Mouse (Mus musculus) heart, postnatal 4 days (tissue): ENCODE measurements around the gene Tead1. TPM values are rescaled to one million over a fixed set of nuclear protein-coding genes. Genes with fewer than 3 reads are reported as not detected.

Source experiments
- DNase-seq: peaks from one replicate; pipeline ENCODE4 v3.0.0; 2021
- total RNA-seq, 2 experiments: library from RNA; stranded (reverse); gene quantifications; 2 replicates each; pipeline ENCODE4 v1.2.3; 2021

Gene Tead1
- total RNA-seq, 2 experiments from 2014 or later: 180 to 186 TPM

DNA sequence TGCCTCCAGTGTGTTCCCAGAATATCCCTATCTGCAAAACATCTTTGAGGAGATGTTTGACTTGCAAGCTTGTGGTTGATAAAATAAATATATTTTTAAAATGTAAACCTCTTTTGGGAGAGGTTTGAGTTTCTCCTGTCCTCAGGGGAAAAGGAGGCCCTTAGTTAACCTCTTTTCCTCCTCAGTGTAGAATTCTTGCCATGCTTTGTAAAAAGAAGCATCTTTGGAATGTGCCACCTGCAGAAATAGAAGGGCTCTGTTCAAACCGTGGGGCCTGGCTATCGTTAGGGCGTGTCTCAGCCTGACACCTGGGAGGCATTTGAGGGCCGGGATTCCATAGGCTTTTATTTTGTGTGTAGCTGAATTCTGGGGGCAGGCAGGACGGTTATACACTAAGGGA is 51.1 kb downstream of the Tead1 start:
- no peak for DNase-seq

DNA sequence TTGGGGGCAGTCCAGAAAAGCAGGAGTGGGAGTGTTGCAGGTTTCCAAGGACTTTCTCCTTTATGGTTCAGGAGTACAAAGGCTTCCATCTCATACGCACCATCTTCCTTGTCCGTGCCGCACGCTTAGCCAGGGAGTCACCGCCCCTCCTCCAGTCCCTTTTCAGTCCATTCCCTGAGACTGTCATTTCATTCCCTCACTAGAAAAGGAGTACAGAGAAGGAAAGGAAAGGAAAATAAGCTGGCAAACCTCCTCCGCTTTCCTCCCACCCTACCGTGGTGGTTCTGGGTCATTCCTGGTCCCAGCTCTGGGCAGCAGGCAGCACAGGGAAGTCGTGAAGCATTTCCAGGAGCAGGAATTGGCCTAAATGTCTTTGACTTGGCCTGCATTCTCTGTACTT is 52.5 kb downstream of the Tead1 start:
- no peak for DNase-seq

DNA sequence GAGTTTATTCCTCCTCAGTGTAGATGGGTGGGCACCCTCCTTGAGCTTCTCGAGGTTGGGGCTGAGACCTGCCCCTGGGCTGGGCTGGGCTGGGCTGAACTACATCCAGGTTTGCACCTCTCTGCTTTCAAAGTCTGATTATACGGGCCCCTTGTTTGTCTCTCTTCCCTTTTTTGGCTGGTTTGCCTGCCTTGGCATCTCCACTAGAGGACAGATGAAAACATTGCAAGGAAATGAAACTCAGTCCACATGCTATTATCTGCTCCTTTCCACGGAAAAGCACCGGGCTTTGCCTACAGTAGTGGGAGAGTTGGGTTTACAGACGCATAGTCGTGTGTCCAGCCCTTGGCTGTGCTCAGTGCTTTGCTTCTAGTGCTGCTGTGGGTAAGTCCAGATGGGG is 60.1 kb downstream of the Tead1 start:
- no peak for DNase-seq

DNA sequence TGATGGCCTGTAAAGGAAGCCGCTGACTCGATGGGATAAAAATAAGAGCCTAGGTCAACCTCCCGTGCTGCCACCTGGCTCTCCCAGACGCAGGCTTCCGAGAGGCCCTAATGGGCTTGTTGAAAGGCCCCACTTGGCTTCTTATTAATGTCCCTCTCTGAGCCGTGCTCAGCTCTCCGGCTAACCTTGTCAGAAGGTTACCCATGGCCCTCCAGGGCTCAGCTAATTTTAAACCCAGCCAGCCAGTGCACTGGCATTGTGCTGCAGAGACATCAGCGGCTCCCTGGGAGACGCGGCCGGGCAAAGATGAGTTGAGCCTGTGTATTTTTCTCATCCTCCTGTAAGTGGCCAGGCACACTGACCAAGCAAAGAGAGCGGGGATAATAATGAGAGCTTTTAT is 62.7 kb downstream of the Tead1 start:
- DNase-seq: peak; percentile 65

DNA sequence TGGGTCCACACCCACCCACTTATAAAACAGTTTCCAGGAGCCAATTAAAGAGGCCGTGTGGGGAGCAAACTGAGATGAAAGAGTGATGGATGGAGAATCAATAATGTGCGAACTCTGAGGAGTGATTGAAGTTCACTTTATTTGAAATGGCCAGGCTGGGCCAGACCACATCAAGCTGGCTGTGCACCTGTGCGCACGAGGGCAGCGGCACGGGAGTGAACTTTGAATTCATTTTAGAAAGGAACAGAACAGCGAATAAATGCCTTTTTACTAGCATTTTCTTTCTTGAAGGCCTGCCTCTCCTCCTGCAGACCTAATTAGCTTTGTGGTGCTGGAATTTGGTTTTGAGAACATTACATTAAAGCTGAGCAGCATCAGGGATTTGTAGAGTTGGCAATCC is 63.9 kb downstream of the Tead1 start:
- DNase-seq: no peak

DNA sequence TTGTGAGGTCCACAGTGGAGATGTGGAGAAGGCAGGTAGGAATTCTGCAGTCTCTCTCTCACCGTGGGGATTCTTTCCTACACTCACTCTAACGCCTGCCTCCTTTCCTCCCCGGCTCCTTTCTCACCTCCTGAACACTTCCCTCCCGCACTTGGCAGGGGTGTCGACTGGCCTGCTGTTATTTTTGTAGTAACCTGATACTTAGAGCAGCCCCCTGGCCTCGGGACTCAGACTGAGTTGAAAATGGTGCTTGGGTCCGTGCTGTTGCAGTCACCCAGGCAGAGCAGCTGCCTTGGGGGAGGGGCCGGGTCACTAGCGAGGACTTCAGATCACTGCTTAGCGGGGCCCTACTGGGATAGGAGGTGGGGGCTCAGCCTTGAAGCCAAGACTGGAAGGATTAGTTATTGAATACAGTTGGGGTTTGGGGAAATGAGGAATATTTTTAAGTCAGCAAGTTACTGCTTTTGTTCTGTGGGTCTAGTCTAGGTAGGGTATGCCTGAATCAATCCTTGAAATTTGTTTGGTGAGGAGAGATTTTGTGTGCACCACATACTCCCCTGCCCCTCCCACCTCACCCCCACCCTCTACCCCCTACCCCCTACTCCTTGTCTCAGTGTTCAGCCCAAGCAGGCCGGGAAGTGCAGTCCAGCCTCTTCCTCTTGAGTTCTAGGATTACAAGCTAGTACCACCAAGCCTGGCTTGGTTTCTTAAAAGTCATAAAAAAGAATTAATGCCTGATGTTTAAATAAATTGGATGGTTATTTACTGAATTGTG is 64.7 kb downstream of the Tead1 start:
- DNase-seq: peak; percentile 71

DNA sequence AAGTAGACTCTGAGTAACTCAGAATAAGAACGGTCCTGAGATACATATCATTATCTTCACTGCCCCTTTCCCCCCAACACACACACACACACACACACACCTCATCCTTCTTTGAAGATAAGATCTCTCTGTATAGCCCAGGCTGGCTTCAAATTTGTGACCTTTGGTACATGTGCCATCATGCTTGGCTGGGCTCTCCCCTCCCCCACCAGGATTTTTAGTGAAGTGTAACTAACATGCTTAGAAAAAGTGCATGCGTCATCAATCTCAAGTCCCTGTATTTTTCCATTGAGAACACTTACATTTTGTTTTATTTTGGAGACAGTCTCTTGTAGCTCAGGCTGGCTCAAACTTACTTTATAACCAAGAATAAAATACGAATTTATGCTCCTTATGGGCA is 68.1 kb downstream of the Tead1 start:
- DNase-seq: no peak

DNA sequence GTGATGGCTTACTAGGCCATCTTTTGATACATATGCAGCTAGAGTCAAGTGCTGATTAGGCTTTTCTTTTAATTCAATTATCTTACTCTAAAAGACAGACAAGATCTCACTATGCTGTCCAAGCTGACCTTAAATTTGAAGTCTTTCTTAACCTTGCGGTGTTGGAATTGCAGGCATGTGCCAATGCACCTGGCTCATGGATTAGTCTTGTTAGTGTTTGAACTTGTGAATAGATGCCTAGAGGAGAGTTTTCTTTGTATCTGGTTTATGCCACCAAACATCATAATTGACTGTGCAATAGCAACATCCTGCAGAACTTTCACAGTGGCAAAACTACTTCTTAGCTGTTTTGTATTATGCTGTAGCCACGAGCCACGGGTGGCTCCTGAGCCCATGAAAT is 68.7 kb downstream of the Tead1 start:
- no peak for DNase-seq

DNA sequence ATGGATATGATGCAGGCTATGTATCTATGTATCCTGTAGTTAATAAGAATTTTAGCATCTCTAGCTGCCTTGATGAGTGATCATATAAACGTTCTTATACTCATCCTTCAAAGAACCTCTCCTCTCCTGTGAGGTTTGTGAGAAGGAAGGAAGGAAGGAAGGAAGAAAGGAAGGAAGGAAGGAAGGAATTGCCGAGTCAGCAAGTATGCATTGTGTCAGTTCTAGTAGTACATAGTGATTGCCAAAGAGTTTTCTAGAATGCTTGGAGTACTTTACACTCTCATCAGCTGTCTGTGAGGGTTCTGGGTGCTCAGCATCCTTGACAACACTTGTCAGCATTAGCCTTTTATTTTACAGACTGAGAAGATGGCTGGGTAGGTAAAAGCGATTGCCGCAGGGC is 69.2 kb downstream of the Tead1 start:
- no peak for DNase-seq

DNA sequence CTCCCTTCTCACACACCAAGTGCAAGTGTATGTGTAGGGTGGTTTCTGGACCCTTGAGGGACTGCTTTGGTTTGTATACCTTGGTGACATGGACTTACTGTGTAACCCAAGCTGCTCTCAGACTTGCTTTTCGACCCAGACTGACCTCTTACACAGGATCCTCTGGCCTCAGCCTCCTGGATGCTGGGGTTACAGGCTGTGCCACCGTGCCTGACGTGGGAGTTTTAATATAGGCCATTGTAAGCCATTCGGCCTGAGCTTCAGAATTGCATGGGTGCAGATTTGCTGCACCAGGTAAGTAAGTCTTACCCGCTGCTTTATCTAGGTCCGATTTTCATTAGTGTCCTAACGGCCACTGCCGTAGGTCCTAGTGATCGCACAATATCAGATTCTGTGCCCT is 71.0 kb downstream of the Tead1 start:
- DNase-seq: no peak

DNA sequence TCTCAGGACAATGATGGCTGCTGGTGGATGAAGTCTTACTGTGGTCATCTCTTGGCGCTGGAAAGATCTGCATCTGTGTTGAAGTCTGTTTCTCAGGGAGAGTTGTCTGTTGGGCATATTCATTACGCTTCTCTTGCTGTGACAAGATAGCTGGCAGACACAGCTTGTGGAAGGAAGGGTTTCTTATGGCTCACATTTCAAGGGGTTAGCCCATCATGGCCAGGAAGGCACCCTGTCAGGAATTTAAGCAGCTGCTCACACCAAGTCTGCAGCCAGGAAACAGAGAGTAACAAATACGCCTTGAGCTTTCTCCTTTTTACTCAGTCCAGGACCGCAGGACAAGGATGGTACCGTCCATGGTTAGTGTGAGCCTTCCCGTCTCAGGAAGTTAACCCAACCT is 73.2 kb downstream of the Tead1 start:
- no peak for DNase-seq

DNA sequence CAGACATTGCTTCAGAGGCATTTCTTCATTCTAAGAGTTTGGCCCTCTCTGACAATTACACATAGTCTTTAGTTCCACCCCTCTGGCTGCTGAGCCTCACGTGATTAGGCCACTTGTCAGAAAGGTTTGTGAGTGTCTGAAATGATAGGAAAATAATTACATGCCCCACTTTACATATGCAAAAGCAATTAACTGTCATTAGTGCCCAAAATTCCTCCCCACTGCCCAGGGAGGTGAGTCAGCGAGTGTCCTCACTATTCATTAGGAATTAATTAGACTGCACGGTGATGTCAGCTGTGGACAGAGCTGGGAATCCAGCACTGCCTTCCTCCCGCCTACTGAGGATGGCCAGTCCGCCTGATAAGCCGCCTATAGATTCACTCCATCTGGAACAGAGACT is 74.2 kb downstream of the Tead1 start:
- no peak for DNase-seq

DNA sequence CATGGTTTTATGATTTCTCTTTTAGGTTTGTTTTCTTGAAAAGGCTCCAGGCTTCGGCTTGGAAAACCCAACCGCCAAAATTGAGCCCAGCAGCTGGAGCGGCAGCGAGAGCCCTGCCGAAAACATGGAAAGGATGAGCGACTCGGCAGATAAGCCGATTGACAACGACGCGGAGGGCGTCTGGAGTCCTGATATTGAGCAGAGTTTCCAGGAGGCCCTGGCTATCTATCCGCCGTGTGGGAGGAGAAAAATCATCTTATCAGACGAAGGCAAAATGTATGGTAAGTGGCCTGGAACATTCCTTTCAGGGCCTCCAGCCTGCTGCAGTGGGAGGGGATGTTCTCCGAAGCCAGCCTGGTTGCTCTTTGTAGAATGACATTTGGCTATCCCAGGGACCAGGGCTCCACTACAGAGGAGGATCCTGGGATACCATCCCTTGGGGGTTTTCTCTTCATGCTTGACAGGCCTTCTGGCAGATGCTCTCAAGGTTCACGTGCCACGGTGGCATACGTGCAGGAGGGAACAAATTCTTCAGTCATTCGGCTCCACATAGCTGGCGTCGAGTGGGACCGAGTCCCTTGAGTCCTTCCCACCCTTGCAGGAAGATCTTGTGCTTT is 80.3 kb downstream of the Tead1 start:
- DNase-seq: no peak

DNA sequence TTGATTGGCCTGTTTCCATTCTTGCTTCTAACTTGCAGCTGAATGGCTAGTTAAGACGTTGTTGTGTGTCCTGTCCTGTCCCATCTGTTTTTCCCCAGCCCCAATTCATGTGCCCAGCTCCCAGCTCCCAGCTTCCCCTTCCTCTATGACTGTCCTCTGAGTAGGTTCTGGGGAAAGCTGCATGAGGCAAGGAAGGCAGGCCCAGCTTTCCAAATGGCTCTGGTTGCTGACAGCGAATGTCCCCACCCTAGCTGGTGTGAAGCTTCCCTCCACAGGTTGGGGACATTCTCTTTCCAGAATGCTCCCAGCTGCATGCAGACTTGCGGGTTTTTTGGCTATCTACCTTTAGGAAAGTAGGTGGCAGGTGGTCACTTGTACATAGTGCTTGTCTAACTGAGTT is 81.2 kb downstream of the Tead1 start:
- DNase-seq: no peak

DNA sequence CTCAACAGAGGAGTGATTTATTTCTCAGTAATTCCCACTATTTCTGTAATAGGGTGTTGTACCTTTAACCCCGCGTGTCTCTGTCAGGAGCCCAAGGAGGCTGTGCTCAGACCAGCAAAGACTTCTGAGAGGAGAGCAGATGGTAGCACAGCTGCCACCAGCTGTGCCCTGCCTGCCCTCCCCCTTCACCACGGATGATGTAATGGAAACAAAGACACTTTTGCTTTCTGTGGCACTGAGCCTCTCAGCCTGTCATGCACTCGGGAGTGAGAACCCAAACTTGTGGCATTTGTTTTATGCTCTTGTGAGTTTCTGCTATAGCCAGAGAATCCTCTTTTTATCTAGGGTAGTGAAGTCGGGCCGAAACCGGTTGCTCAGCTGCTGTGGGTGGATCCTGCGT is 81.7 kb downstream of the Tead1 start:
- peak; percentile 70 for DNase-seq

DNA sequence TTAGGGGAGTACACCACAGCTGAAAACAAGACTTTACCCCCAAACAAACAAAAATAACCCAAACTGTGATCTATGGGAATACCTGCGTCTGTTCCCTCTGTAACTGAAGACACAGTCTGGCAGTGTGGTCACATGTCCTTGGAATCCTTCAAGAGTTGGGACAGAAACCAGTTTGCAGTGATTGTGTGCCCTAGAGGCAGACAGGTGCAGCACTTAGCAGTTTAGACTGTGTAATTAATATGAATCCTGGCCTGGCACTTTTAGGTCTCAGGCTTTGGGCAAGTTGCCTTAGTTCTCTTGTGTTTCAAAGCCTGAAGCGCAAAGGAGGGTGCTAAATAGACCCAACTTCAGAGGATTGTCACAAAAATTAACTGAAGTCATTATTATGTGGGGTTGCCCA is 83.8 kb downstream of the Tead1 start:
- no peak for DNase-seq

DNA sequence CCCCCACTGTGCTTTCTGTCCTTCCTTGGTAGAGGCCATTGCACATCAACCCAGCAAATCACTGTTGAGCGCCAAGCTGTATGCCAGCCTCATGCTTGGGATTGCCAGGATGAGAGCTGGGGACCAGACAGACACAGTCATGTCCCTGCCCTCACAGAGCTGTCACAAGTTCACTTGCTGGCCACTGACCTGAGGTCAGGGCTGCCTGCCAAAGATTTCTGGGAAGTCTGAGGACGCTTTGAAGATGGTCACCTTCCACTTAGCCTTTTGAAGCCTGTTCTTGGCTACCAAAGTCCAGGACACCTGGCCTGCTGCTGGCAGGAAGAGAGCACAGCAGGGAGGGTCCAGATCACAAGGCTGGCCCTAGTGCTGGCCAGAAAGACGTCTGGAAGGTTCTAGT is 84.4 kb downstream of the Tead1 start:
- DNase-seq: peak; percentile 43

DNA sequence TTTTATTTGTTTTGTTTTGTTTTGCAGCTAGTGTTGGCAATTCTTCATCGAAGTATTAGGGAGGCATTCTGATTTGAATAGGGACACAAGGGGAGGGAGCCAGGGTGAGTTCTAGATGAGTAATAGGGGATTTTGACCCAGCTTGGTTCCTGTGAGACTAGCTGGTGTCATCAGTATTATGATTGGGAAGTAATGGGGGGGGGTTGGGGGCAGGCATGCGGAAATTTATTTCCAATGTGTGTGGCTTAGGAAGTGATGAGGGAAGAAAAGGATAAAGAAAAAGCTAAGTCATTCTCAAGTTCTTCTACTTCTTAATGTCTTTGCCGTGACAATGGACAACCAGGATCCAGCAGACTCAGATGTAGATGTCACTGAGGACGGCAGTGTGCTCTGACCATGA is 85.8 kb downstream of the Tead1 start:
- no peak for DNase-seq

DNA sequence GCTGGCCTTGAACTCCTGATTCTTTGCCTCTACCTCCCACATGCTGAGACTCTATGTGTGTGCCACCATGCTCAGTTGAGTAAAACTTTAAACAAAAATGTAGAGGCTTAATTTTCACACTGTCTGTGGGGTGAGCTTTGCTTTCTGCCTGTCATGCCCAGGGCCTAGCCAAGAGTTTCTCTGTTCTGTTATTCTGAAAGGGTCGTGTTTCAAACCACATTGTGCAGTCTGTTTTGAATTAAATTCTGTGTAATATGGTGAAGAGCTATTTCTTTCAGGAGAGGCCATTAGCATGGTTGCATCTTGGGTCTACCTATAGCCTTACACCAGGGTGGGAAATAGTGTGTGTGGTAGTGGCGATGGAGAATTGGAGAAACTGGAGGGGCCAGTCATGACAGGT is 90.7 kb downstream of the Tead1 start:
- DNase-seq: no peak

DNA sequence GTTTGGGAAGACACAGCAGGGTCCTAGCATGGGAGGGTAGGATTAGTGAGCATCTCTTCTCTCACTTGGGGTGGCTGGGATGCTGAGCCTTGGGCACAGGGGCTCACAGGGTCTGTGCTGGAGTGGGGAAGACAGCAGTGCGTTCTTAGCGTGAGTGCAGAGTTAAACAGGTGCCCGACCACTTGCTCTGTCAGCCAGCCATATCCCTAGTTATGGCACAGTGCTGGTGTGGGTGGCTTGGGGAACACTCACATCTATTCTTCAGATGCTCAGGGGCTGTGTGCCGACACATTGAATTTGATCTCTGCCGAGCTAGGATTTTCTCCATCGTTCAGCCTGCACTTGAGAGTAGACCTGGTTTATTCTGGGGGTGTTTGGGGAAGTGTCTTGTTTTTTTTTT is 92.3 kb downstream of the Tead1 start:
- DNase-seq: no peak

DNA sequence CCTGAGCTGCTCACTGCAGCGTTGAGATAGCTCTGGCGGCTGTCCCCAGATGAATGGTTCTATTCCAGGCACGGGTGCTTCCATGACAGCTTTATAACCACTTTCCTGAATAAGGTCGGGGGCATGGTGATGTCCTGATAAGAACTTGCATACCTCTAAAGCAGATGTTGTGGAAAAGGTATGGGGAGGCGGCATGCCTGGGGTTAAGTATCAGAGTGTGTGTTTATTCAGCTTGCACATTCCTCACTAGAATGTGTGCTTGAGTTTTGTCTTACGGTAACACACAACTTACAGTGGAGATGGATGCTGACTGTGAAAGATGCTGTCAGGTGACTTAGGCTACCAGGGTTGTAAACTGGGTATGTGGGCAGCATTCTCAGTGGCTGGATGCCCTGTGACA is 93.7 kb downstream of the Tead1 start:
- no peak for DNase-seq

DNA sequence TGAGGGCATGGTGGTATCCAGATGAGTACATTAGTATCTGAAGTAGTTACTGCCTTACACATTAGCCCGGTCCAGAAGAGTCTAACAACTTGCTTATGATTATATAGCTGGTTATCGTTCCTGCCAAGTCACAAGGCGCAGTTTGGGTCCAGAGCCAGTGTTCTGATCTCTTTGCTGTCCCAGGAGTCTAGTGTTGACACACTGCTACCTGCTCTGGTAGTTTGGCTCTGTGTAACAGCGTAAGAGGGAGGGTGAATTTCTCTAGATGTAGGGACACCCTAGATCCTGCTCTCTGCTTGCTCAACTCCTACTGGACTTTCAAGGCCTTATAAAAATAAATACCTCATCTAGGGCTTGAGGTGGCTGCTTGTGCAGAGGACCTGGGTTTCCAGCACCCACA is 94.5 kb downstream of the Tead1 start:
- DNase-seq: no peak

DNA sequence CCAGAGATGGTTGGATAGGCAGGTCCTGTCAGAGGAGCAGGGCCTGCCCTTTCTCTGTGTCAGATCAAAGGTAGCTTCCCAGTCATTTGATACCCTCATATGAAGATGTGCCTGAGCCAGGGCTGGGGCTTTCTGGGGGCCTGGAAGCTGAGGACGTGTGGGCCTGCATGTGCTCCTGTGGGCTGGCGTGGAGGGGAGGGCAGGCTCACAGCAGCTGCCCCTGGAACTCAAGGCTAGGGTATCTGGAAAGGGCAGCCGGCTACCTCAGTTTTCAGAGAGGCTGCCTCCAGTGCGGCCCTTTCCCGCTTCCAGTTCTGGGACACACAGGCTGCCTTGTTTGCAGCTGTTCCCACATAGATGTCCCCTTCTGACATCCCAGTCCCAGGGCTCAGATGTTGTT is 96.7 kb downstream of the Tead1 start:
- no peak for DNase-seq

DNA sequence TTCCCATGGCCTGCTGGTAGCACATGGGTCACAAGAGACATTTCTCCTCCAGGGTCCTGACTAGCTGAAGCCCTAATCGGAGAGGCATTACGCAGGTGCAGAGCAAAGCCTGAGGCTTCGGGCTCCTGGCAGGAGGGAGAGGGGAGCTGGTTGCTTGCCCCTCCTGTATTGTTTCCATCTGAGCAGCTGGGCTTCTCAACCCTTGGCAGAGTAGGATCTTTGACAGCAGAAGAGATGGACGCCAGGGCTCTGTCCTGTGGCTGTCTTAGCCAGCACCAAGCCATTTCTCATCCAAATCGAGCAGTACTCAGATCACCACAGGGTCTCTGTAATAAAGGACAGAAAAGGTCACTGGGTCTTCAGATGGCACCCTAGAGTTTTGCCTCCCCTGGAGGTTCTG is 97.6 kb downstream of the Tead1 start:
- no peak for DNase-seq

DNA sequence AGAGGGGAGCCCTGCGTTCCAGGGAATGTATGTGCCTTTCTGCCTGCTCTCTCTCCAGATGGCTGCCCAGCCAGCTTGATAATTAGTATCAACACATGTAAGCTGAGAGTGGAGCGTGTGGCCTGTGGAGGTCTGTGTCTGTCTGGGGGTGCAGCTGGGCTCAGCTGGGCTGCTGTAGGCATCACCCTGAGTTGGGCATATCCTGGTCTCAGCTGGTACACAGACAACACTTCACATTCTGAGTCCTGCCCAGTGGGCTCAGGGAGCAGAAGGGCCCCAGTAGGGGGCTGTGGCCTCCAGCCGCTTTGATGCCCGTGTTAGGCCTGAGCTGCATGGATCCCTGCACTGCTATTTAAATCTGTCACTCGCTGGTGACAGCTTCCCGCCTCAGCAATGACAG is 100.5 kb downstream of the Tead1 start:
- DNase-seq: no peak
